25 mouse cellular contexts compared by ENCODE assay signal in the genomic region with DNA sequence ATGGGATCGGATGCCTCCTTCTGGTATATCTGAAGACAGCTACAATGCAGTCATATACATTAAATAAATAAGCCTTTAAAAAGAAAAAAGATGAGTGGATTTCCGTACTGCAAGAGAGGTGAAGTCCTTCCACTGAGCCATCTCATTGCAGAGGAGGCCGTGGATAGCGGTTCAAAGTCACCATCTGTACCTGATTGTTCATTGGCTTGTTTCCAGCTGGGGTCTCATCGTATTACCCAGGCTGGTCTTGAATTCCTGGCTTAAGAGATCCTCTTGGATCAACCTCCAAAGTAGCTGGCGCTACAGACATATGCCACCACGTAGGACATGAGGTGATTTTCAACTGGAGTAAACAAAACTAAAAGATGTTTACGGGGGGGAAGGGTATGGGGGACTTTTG. TPM values are rescaled to one million over a fixed set of nuclear protein-coding genes. Genes with fewer than 3 reads are reported as not detected.
A peak's percentile ranks its signal among the peaks of the same experiment; 100 is the strongest.
DNase-seq lines count a peak whose midpoint lies in the region; ATAC-seq lines count a peak whose summit lies in the region.
"Had no signal": no experiment of that assay in that cellular context is flagged by ENCODE, and none has a peak within 500 bp of the region (broad histone marks: within the 10 kb centered on the region; RNA-seq: fewer than 3 reads in every experiment).

No protein-coding gene starts in this region.

- H3K9me3 ChIP-seq in heart, embryonic 11.5 days (replicated peaks; ENCODE audit: control insufficient read depth, low read length): no peaks in the 10 kb centered on the region
- H3K9me3 ChIP-seq in heart, embryonic 15.5 days (replicated peaks): no peaks in the 10 kb centered on the region
- H3K9me3 ChIP-seq: forebrain, embryonic 13.5 days; hindbrain, embryonic 15.5 days had no signal

- no peak overlapping the region for H3K4me3 ChIP-seq in heart, embryonic 11.5 days (ENCODE audit: low read depth, low read length)
- no peak overlapping the region for H3K4me3 ChIP-seq in heart, embryonic 15.5 days
- H3K4me3 ChIP-seq: forebrain, embryonic 13.5 days; hindbrain, embryonic 15.5 days had no signal

- no peak overlapping the region for H3K4me2 ChIP-seq in heart, embryonic 11.5 days
- H3K4me2 ChIP-seq in heart, embryonic 15.5 days: no peak overlapping the region
- H3K4me2 ChIP-seq: forebrain, embryonic 13.5 days; hindbrain, embryonic 15.5 days had no signal

- H3K9ac ChIP-seq in heart, embryonic 11.5 days (ENCODE audit: low read depth, low read length): no peak overlapping the region
- H3K9ac ChIP-seq in heart, embryonic 15.5 days: no peak overlapping the region
- H3K9ac ChIP-seq: forebrain, embryonic 13.5 days; forebrain, postnatal 0 days; hindbrain, embryonic 15.5 days had no signal

- ATAC-seq in cerebellum, adult (ENCODE audit: insufficient number of reproducible peaks, low FRiP score, low TSS enrichment): no peak
- ATAC-seq in heart, embryonic 11.5 days (replicated peaks; ENCODE audit: insufficient number of reproducible peaks, low FRiP score, low TSS enrichment): no peak
- no peak for ATAC-seq in heart, embryonic 15.5 days (replicated peaks; ENCODE audit: insufficient number of reproducible peaks, insufficient read depth, low FRiP score, low read depth)
- ATAC-seq: CD4-positive, CD25-positive, alpha-beta regulatory T cell, adult 4 months; forebrain, embryonic 13.5 days; forebrain, postnatal 0 days; intestine, embryonic 16.5 days had no signal

- WGBS in heart, embryonic 11.5 days (ENCODE audit: insufficient replicate concordance): 77% methylated on average over 8 of the region's 8 CpGs
- 75% methylated on average over 8 of the region's 8 CpGs for WGBS in heart, embryonic 15.5 days

- peak; percentile 61 to 76 for DNase-seq in cerebellum, postnatal 10 days
- DNase-seq in heart, adult 11 months: no peak
- no peak for DNase-seq in heart, adult 9 months (ENCODE audit: low spot score in 2 of 2)
- DNase-seq in layer of hippocampus, adult 11-12 months (ENCODE audit: low spot score): no peak
- DNase-seq: adrenal gland, adult 8-10 months; adrenal gland, postnatal 36 days; B cell, adult 2 months; cerebellum, adult 11 months; cerebellum, adult 8-10 months; cerebellum, postnatal 25 days; forebrain, postnatal 0 days; gastrocnemius, postnatal 14 days; kidney, adult 2 months had no signal

- H3K27ac ChIP-seq in heart, embryonic 11.5 days (ENCODE audit: low read depth, low read length): peak overlapping the region; percentile 100
- peak overlapping the region; percentile 99 for H3K27ac ChIP-seq in heart, embryonic 15.5 days
- H3K27ac ChIP-seq: forebrain, embryonic 13.5 days; hindbrain, embryonic 15.5 days had no signal

- no peaks in the 10 kb centered on the region for H3K36me3 ChIP-seq in heart, embryonic 11.5 days (ENCODE audit: control insufficient read depth, insufficient read depth, low read length)
- no peaks in the 10 kb centered on the region for H3K36me3 ChIP-seq in heart, embryonic 15.5 days
- H3K36me3 ChIP-seq: G1E; hindbrain, embryonic 15.5 days had no signal

- H3K4me1 ChIP-seq in heart, embryonic 11.5 days (ENCODE audit: control insufficient read depth, insufficient read depth, low read length): peaks cover 29% of the 10 kb centered on the region
- peaks cover 66% of the 10 kb centered on the region for H3K4me1 ChIP-seq in heart, embryonic 15.5 days (replicated peaks)

- no peaks in the 10 kb centered on the region for H3K27me3 ChIP-seq in heart, embryonic 11.5 days (ENCODE audit: control insufficient read depth, insufficient read depth, low read length)
- no peaks in the 10 kb centered on the region for H3K27me3 ChIP-seq in heart, embryonic 15.5 days
- H3K27me3 ChIP-seq: forebrain, embryonic 13.5 days; hindbrain, embryonic 15.5 days had no signal

RNA-seq across cellular contexts. Expression of a gene that starts 9.3 kb away (rescaled TPM):
- polyA plus RNA-seq in heart, embryonic 11.5 days (2014; fragmentation: Nextera tagmentation; extraction: Ambion mirVana): 60.3 and 62.1 TPM in 2 replicates
- polyA plus RNA-seq in heart, embryonic 15.5 days (2015; fragmentation: Nextera tagmentation; extraction: Ambion mirVana): 56.2 and 57.1 TPM in 2 replicates

RNA-seq across cellular contexts. Expression of a gene that starts 11.5 kb away (rescaled TPM):
- 3,446 and 4,122 TPM in 2 replicates for polyA plus RNA-seq in heart, embryonic 11.5 days (2014; fragmentation: Nextera tagmentation; extraction: Ambion mirVana)
- polyA plus RNA-seq in heart, embryonic 15.5 days (2015; fragmentation: Nextera tagmentation; extraction: Ambion mirVana): 4,763 and 4,914 TPM in 2 replicates
- polyA plus RNA-seq: CD4-positive, CD25-positive, alpha-beta regulatory T cell, adult 4 months had no signal

RNA-seq across cellular contexts. Expression of a gene that starts 29.2 kb away (rescaled TPM):
- not detected in 2 replicates for polyA plus RNA-seq in heart, embryonic 11.5 days (2014; fragmentation: Nextera tagmentation; extraction: Ambion mirVana)
- not detected in 2 replicates for polyA plus RNA-seq in heart, embryonic 15.5 days (2015; fragmentation: Nextera tagmentation; extraction: Ambion mirVana)
- polyA plus RNA-seq: CD4-positive, CD25-positive, alpha-beta regulatory T cell, adult 4 months; cortical plate, adult 2 months; embryonic facial prominence, embryonic 14.5 days; forebrain, embryonic 13.5 days; forebrain, postnatal 0 days; G1E; gonadal fat pad, adult 2 months; hindbrain, embryonic 11.5 days; hindbrain, embryonic 15.5 days; intestine, embryonic 16.5 days; kidney, adult 2 months had no signal

RNA-seq across cellular contexts. Expression of a gene that starts 39.2 kb away (rescaled TPM):
- 2,306 and 2,903 TPM in 2 replicates for polyA plus RNA-seq in heart, embryonic 11.5 days (2014; fragmentation: Nextera tagmentation; extraction: Ambion mirVana)
- polyA plus RNA-seq in heart, embryonic 15.5 days (2015; fragmentation: Nextera tagmentation; extraction: Ambion mirVana): 2,004 and 2,041 TPM in 2 replicates
- polyA plus RNA-seq: CD4-positive, CD25-positive, alpha-beta regulatory T cell, adult 4 months; gonadal fat pad, adult 2 months had no signal

Comparison
In these comparisons a context has a peak if more than half of its experiments do, and no peak if none do; other contexts are left out.
1. DNase-seq: peak in cerebellum, postnatal 10 days (2 of 2); none in heart, adult 11 months (single experiment), heart, adult 9 months (0 of 2) and layer of hippocampus, adult 11-12 months (single experiment).